Mouse (Mus musculus) olfactory bulb, adult 2 months (tissue): ENCODE measurements around the gene Syt1.

Experiments
- CTCF ChIP-seq: fragments of 200-500 bp; IDR thresholded peaks from 2 replicates; pipeline ENCODE4 v1.5.1; 2012; ENCODE audit warnings: low read depth, mild to moderate bottlenecking, low read length, moderate library complexity; ENCODE audit not compliant: insufficient read depth
- POLR2A ChIP-seq: fragments of 200-500 bp; IDR thresholded peaks from 2 replicates; pipeline ENCODE4 v1.6.1; 2012; ENCODE audit warnings: mild to moderate bottlenecking, low read depth, low read length, moderate library complexity; ENCODE audit not compliant: insufficient read depth

- TF ChIP-seq CTCF (no peak), POLR2A (no peak)
These were observed 117.5 kb downstream of the Syt1 start for GRCm38 (mm10) chr10:108893288-108893687.
